Mouse (Mus musculus) heart, embryonic 11.5 days (tissue): ENCODE data around the gene Ascc1. TPM values are rescaled to one million over a fixed set of nuclear protein-coding genes. Genes with fewer than 3 reads are reported as not detected.

Experiments used
- ATAC-seq: fragments of 200-750 bp; cut with Nextera tagmentation; replicated peaks from 2 replicates; pipeline ENCODE4 v1.8.0; 2017; ENCODE audit warnings: moderate library complexity; ENCODE audit not compliant: insufficient number of reproducible peaks, low FRiP score, low TSS enrichment
- H3K27ac ChIP-seq: fragments of 300-500 bp; sonication (generic); 2 replicates; pipeline ENCODE4 v1.5.1; 2014; ENCODE audit warnings: mild to moderate bottlenecking, low read depth, low read length
- H3K27me3 ChIP-seq: fragments of 300-500 bp; sonication (generic); 2 replicates; pipeline ENCODE4 v1.6.1; 2014; ENCODE audit warnings: mild to moderate bottlenecking, low read length, mixed read lengths; ENCODE audit not compliant: control insufficient read depth, insufficient read depth
- H3K36me3 ChIP-seq: fragments of 300-500 bp; sonication (generic); 2 replicates; pipeline ENCODE4 v1.6.1; 2014; ENCODE audit warnings: mild to moderate bottlenecking, low read length, moderate library complexity, mixed read lengths; ENCODE audit not compliant: control insufficient read depth, insufficient read depth
- H3K4me1 ChIP-seq: fragments of 300-500 bp; sonication (generic); 2 replicates; pipeline ENCODE4 v1.6.1; 2014; ENCODE audit warnings: low read length; ENCODE audit not compliant: control insufficient read depth, insufficient read depth
- H3K4me2 ChIP-seq: fragments of 300-500 bp; sonication (generic); 2 replicates; pipeline ENCODE4 v1.6.1; 2014; ENCODE audit warnings: mild to moderate bottlenecking, moderate library complexity
- H3K4me3 ChIP-seq: fragments of 300-500 bp; sonication (generic); 2 replicates; pipeline ENCODE4 v1.5.1; 2014; ENCODE audit warnings: low read depth, low read length
- H3K9ac ChIP-seq: fragments of 300-500 bp; sonication (generic); 2 replicates; pipeline ENCODE4 v1.6.1; 2014; ENCODE audit warnings: mild to moderate bottlenecking, low read depth, low read length, moderate library complexity
- H3K9me3 ChIP-seq: fragments of 300-500 bp; sonication (generic); replicated peaks from 2 replicates; pipeline ENCODE4 v1.6.1; 2016; ENCODE audit warnings: low read length; ENCODE audit not compliant: control insufficient read depth
- WGBS: fragments of 180-500 bp; shearing (Covaris S2); extraction: QIAGEN DNeasy Blood & Tissue Kit; methylation state at CpG from one replicate; pipeline ENCODE4 v1.1.7; 2014; ENCODE audit not compliant: insufficient replicate concordance; 5-methylcytosine and 5-hydroxymethylcytosine counted together
- polyA plus RNA-seq: library from polyadenylated mRNA; unstranded; fragments of >200 nt; fragmentation: Nextera tagmentation; extraction: Ambion mirVana; gene quantifications from 2 replicates; pipeline ENCODE4 v1.2.1, GENCODE M21; 2014

The Ascc1 gene
- polyA plus RNA-seq, 1 experiment from 2014 or later = 36.2 TPM

DNA sequence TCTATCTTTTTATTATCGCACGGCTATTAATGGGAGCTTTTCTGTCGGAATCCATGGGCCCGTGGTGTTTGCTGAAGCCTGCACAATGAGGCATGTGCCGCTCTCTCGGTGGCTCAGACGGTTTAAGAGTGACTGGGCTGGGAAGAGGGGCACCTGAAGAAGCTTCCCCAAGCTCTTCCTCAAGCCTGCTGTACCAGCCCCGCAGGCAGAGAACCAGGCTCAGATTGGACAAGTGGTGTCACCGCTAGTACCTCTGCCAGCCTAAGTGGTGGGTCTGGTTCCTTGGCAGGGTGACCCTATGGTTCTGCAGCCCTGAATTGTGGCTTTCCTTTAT lies 37.3 kb upstream of the Ascc1 start:
- WGBS = 33% methylated on average over 9 of the region's 9 CpGs
- no peak overlapping the region for H3K4me3 ChIP-seq
- ATAC-seq = no peak

DNA sequence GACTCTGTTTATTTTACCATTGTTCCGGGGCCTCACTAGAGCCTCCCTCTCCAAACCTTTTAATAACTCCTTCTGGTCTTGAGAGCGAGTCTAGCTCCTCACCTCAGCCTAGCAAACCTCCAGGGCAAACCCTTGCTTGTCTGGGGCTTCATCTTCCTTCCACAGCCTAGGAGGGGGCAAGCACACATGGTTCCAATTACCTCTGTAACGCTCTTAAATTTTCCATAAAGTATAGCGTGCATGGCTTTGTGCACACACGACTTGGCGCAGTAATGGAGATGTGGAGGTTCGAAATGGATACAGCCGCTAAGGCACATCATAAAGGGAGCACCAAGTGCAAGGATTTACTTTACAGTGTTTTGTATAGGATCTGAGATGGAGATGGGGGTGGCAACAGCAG lies 36.8 kb upstream of the Ascc1 start:
- no peaks in the 10 kb centered on the region for H3K9me3 ChIP-seq
- H3K27ac ChIP-seq = peak overlapping the region; percentile 60

More for the DNA sequence above, 37.3 kb upstream of the Ascc1 start:
- Histone ChIP-seq H3K9ac (peak overlapping the region; percentile 36; the same call in 1 of the 2 replicates), H3K4me1 (peaks cover 14% of the 10 kb centered on the region), H3K27ac (peak overlapping the region; percentile 60), H3K27me3 (no peaks in the 10 kb centered on the region), H3K9me3 (no peaks in the 10 kb centered on the region), H3K4me2 (peak overlapping the region; percentile 56), H3K36me3 (no peaks in the 10 kb centered on the region)

DNA sequence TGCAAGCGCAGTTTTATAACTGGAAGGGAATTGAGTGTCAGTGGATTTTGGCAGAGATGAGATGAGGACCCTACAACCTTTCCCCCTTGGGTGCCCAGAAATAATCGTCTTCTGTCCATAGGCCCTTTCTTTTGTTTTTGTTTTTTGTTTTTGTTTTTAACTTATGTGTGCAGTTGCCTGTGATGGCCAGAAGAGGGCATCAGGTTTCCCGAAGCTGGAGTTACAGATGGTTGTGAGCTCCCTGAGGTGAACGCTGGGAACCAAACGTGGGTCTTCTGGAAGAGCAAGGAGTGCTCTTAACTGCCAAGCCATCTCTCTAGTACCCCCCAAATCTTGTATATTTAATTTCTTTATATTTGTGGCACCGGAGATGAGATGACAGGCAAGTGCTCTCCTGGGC lies 35.9 kb upstream of the Ascc1 start:
- WGBS = 86% methylated on average over 6 of the region's 6 CpGs
- Histone ChIP-seq H3K4me3 (no peak overlapping the region), H3K36me3 (no peaks in the 10 kb centered on the region), H3K9ac (no peak overlapping the region), H3K9me3 (no peaks in the 10 kb centered on the region), H3K4me2 (no peak overlapping the region), H3K4me1 (peaks cover 21% of the 10 kb centered on the region), H3K27ac (no peak overlapping the region), H3K27me3 (0 out of 2 replicates have a peak, but pooled peaks cover under 1% of the 10 kb centered on the region)
- ATAC-seq = no peak

More for the DNA sequence above, 36.8 kb upstream of the Ascc1 start:
- peak overlapping the region; percentile 36; the same call in 1 of the 2 replicates for H3K9ac ChIP-seq
- ATAC-seq = no peak
- 77% methylated on average over 8 of the region's 8 CpGs for WGBS
- no peak overlapping the region for H3K4me3 ChIP-seq
- peaks cover 18% of the 10 kb centered on the region for H3K4me1 ChIP-seq
- no peaks in the 10 kb centered on the region for H3K27me3 ChIP-seq
- H3K4me2 ChIP-seq = no peak overlapping the region
- H3K36me3 ChIP-seq = no peaks in the 10 kb centered on the region

DNA sequence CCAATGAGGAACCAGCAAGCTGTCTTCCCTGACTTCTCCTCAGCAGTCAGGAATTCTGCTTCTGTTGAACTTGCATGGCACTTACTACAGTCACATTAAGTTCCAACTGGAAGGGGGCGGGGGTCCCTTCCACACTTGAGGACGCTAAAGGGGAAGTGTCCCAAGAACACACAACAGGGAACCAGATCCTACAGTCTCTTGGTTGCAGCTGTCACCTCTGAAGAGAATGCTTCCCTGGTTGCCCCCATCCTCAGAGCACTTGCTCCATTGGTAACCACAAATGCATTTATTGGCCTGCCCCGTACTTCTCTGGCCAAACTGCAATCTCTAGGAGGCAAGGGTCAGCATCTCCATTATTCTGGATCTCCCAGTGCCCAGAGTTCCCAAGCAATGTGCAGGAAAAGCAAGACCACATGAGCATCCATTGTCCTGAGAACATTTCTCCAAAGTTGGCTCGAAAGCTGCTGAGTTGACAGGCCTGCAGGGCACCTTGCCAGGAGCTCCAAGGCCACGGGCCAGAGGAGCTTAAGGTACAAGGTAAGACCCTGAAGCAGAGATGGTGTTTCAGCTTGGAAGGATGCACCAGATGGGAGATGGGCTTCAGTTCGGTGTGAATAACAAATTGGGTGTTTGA lies 35.2 kb upstream of the Ascc1 start:
- no peak overlapping the region for H3K27ac ChIP-seq
- peaks cover 21% of the 10 kb centered on the region for H3K4me1 ChIP-seq
- H3K9me3 ChIP-seq = no peaks in the 10 kb centered on the region
- no peak overlapping the region for H3K4me3 ChIP-seq
- no peak for ATAC-seq
- H3K27me3 ChIP-seq = 0 out of 2 replicates have a peak, but pooled peaks cover 2% of the 10 kb centered on the region
- H3K9ac ChIP-seq = no peak overlapping the region
- H3K4me2 ChIP-seq = no peak overlapping the region
- no peaks in the 10 kb centered on the region for H3K36me3 ChIP-seq
- 83% methylated on average over 6 of the region's 6 CpGs for WGBS

DNA sequence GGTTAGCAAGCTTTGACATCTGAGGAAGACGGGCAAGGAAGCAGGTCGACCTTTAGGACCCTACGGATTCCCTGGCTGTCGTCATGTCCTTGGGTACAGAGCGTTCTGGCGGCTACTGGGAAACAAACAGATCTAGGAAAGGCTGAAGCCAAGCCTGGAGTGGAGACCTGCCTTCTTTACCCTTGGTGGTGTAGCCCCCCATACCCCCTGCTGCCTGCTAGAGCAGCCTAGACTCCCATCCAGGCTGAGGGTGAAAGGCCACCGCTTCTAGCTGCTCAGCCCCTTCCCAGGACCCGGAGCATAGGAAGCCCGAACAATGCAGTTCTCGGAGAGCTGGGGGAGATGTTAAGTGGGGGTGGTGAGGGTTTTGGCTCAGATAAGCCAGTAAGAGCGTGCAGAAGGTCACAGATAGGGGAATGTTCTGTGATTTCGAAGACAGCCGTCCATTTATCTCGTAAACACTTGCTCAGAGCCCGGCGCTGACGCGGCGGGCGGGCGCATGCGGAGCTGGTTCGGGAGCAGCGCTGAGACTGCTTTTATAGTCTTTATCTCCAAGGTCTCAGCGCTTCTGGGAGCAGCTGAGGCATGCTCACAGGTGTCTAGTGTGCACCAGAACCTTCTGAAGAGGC lies 32.7 kb upstream of the Ascc1 start:
- Histone ChIP-seq H3K4me1 (peaks cover 25% of the 10 kb centered on the region), H3K9me3 (no peaks in the 10 kb centered on the region), H3K27me3 (0 out of 2 replicates have a peak, but pooled peaks cover 2% of the 10 kb centered on the region), H3K36me3 (no peaks in the 10 kb centered on the region), H3K27ac (peak overlapping the region; percentile 83), H3K4me3 (peak overlapping the region; percentile 49), H3K4me2 (peak overlapping the region; percentile 75), H3K9ac (peak overlapping the region; percentile 76)
- ATAC-seq = peak; percentile 19
- WGBS = under 1% methylated on average over 25 of the region's 25 CpGs

GRCm38 (mm10) chr10:59970450-59971062 lies 32.0 kb upstream of the Ascc1 start:
- H3K4me3 ChIP-seq = peak overlapping the region; percentile 49
- peak overlapping the region; percentile 75 for H3K4me2 ChIP-seq
- H3K36me3 ChIP-seq = no peaks in the 10 kb centered on the region
- H3K27me3 ChIP-seq = 0 out of 2 replicates have a peak, but pooled peaks cover 2% of the 10 kb centered on the region
- peak overlapping the region; percentile 76 for H3K9ac ChIP-seq
- no peak for ATAC-seq
- H3K4me1 ChIP-seq = peaks cover 20% of the 10 kb centered on the region
- H3K27ac ChIP-seq = peak overlapping the region; percentile 83
- 15% methylated on average over 6 of the region's 6 CpGs for WGBS
- H3K9me3 ChIP-seq = no peaks in the 10 kb centered on the region

GRCm38 (mm10) chr10:59971813-59972212 lies 30.8 kb upstream of the Ascc1 start:
- no peak overlapping the region for H3K27ac ChIP-seq
- 0 out of 2 replicates have a peak, but pooled peaks cover 2% of the 10 kb centered on the region for H3K27me3 ChIP-seq
- ATAC-seq = no peak
- no peak overlapping the region for H3K4me2 ChIP-seq
- no peaks in the 10 kb centered on the region for H3K9me3 ChIP-seq
- no peak overlapping the region for H3K4me3 ChIP-seq
- H3K4me1 ChIP-seq = peaks cover 19% of the 10 kb centered on the region
- 78% methylated on average over 8 of the region's 8 CpGs for WGBS
- H3K36me3 ChIP-seq = no peaks in the 10 kb centered on the region
- H3K9ac ChIP-seq = no peak overlapping the region

GRCm38 (mm10) chr10:59972534-59972933 lies 30.1 kb upstream of the Ascc1 start:
- no peak overlapping the region for H3K9ac ChIP-seq
- no peak for ATAC-seq
- peaks cover 19% of the 10 kb centered on the region for H3K4me1 ChIP-seq
- H3K27me3 ChIP-seq = 0 out of 2 replicates have a peak, but pooled peaks cover 2% of the 10 kb centered on the region
- H3K4me2 ChIP-seq = no peak overlapping the region
- 78% methylated on average over 2 of the region's 2 CpGs for WGBS
- no peak overlapping the region for H3K4me3 ChIP-seq
- no peaks in the 10 kb centered on the region for H3K36me3 ChIP-seq
- no peak overlapping the region for H3K27ac ChIP-seq
- H3K9me3 ChIP-seq = no peaks in the 10 kb centered on the region
